In the genomic region with DNA sequence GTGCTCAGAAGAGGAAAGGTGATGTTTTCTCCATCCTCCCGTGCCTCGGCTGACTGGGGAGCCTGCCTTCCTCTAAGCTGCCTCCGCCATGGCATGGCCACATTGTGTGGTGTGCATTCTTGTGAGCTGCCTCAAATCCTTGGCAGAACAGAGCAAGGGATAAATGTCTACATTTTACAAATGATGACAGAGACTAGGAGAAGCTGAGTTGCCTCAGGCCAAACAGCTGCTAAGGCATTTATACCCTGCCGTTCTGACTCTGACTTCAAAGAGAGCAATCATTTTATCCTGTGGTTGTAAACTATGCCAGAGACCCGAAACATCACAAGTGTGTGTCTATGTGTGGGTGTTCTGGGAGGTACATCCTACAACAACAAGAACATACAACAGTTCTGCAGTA, we compare ENCODE assay signal across 16 mouse cellular contexts. TPM values are rescaled to one million over a fixed set of nuclear protein-coding genes. Genes with fewer than 3 reads are reported as not detected.
A peak's percentile ranks its signal among the peaks of the same experiment; 100 is the strongest.
DNase-seq lines count a peak whose midpoint lies in the region; ATAC-seq and TF ChIP-seq lines count a peak whose summit lies in the region.
"Had no signal": no experiment of that assay in that cellular context is flagged by ENCODE, and none has a peak within 500 bp of the region (broad histone marks: within the 10 kb centered on the region; RNA-seq: fewer than 3 reads in every experiment).

No protein-coding gene starts in this region.

- H3K9me3 ChIP-seq in kidney, embryonic 15.5 days (replicated peaks): no peaks in the 10 kb centered on the region
- H3K9me3 ChIP-seq in limb, embryonic 11.5 days (ENCODE audit: control insufficient read depth, low read length): no peaks in the 10 kb centered on the region
- H3K9me3 ChIP-seq: forebrain, embryonic 15.5 days; liver, embryonic 12.5 days; megakaryocyte, embryonic 14.5 days had no signal

- no peak for TF ChIP-seq CTCF in brain, embryonic 14.5 days (IDR thresholded peaks at IDR 0.05; ENCODE audit: borderline replicate concordance, extremely low read depth, insufficient read depth, insufficient read length)

- peak overlapping the region; percentile 56 for H3K27ac ChIP-seq in kidney, embryonic 15.5 days
- H3K27ac ChIP-seq in limb, embryonic 11.5 days (replicated peaks; ENCODE audit: low read depth, low read length): peak overlapping the region; percentile 72
- H3K27ac ChIP-seq: forebrain, embryonic 15.5 days; gastrocnemius, adult 2 months; liver, embryonic 12.5 days had no signal

- ATAC-seq in kidney, embryonic 15.5 days (replicated peaks; ENCODE audit: low FRiP score): no peak
- ATAC-seq in limb, embryonic 11.5 days (ENCODE audit: insufficient number of reproducible peaks, low FRiP score, low TSS enrichment, low read depth): no peak
- ATAC-seq: forebrain, embryonic 15.5 days; liver, embryonic 12.5 days; lung, postnatal 0 days had no signal

- no peak overlapping the region for H3K4me2 ChIP-seq in kidney, embryonic 15.5 days
- H3K4me2 ChIP-seq in limb, embryonic 11.5 days (ENCODE audit: low read depth, severe bottlenecking): no peak overlapping the region
- H3K4me2 ChIP-seq: forebrain, embryonic 15.5 days; liver, embryonic 12.5 days had no signal

- no peak overlapping the region for H3K9ac ChIP-seq in kidney, embryonic 15.5 days
- H3K9ac ChIP-seq in limb, embryonic 11.5 days (ENCODE audit: low read length): no peak overlapping the region
- H3K9ac ChIP-seq: forebrain, embryonic 15.5 days; liver, embryonic 12.5 days had no signal

- no peaks in the 10 kb centered on the region for H3K27me3 ChIP-seq in kidney, embryonic 15.5 days
- no peaks in the 10 kb centered on the region for H3K27me3 ChIP-seq in limb, embryonic 11.5 days (ENCODE audit: control insufficient read depth, insufficient read depth, low read length)
- H3K27me3 ChIP-seq: forebrain, embryonic 15.5 days; liver, embryonic 12.5 days; megakaryocyte, embryonic 14.5 days had no signal

- TF ChIP-seq POLR2A in brain, embryonic 14.5 days (IDR thresholded peaks at IDR 0.05; ENCODE audit: borderline replicate concordance, extremely low read depth, insufficient read depth, insufficient read length, poor library complexity, severe bottlenecking): no peak

- no peak overlapping the region for H3K4me3 ChIP-seq in kidney, embryonic 15.5 days (replicated peaks)
- no peak overlapping the region for H3K4me3 ChIP-seq in limb, embryonic 11.5 days (ENCODE audit: low read depth, low read length)
- H3K4me3 ChIP-seq: forebrain, embryonic 15.5 days; gastrocnemius, adult 2 months; liver, embryonic 12.5 days; megakaryocyte, embryonic 14.5 days had no signal

- no peaks in the 10 kb centered on the region; the same call in 1 of the 2 replicates for H3K36me3 ChIP-seq in kidney, embryonic 15.5 days
- H3K36me3 ChIP-seq in limb, embryonic 11.5 days (ENCODE audit: control insufficient read depth, insufficient read depth, low read length): no peaks in the 10 kb centered on the region
- H3K36me3 ChIP-seq: forebrain, embryonic 15.5 days; liver, embryonic 12.5 days had no signal

- DNase-seq in kidney, postnatal 36 days: no peak
- DNase-seq in Muller cell, postnatal 12 days (ENCODE audit: inconsistent ontology term): peak; percentile 85
- DNase-seq in brain, embryonic 14.5 days (ENCODE audit: low read depth): peak; percentile 49
- DNase-seq in limb, embryonic 11.5 days (ENCODE audit: low spot score): no peak
- no peak for DNase-seq in cerebellum, adult 9-10 months
- no peak for DNase-seq in cerebellum, adult 11-12 months
- DNase-seq: adrenal gland, postnatal 25 days; cerebellum, postnatal 14 days; gastrocnemius, adult 2 months; heart, adult 18-20 months had no signal

- 47% methylated on average over 5 of the region's 5 CpGs for WGBS in kidney, embryonic 15.5 days
- 31% methylated on average over 5 of the region's 5 CpGs for WGBS in limb, embryonic 11.5 days

- peaks cover 47% of the 10 kb centered on the region for H3K4me1 ChIP-seq in kidney, embryonic 15.5 days
- peaks cover 34% of the 10 kb centered on the region for H3K4me1 ChIP-seq in limb, embryonic 11.5 days (ENCODE audit: control insufficient read depth, insufficient read depth, low read length)

RNA-seq across cellular contexts. Expression of gene Cep41, which starts 26.0 kb away (rescaled TPM):
- polyA plus RNA-seq in kidney, embryonic 15.5 days (2015; fragmentation: Nextera tagmentation; extraction: Ambion mirVana): 23.5 and 24.9 TPM in 2 replicates
- 16.1 and 19.5 TPM in 2 replicates for polyA plus RNA-seq in brain, embryonic 14.5 days (2012; rRNA removed)
- polyA plus RNA-seq in limb, embryonic 11.5 days (2014; fragmentation: Nextera tagmentation; extraction: Ambion mirVana): 43.2 and 48.9 TPM in 2 replicates

RNA-seq across cellular contexts. Expression of gene Cpa1, which starts 28.6 kb away (rescaled TPM):
- polyA plus RNA-seq in kidney, embryonic 15.5 days (2015; fragmentation: Nextera tagmentation; extraction: Ambion mirVana): 1.8 and 3.0 TPM in 2 replicates
- 0.68 and 1.0 TPM in 2 replicates for polyA plus RNA-seq in brain, embryonic 14.5 days (2012; rRNA removed)
- polyA plus RNA-seq in limb, embryonic 11.5 days (2014; fragmentation: Nextera tagmentation; extraction: Ambion mirVana): 0.27 TPM in 1 of 2 replicates, not detected in the other

RNA-seq across cellular contexts. Expression of gene Mest, which starts 55.8 kb away (rescaled TPM):
- polyA plus RNA-seq in kidney, embryonic 15.5 days (2015; fragmentation: Nextera tagmentation; extraction: Ambion mirVana): 2,036 and 2,131 TPM in 2 replicates
- 533 and 604 TPM in 2 replicates for polyA plus RNA-seq in brain, embryonic 14.5 days (2012; rRNA removed)
- 2,834 and 2,987 TPM in 2 replicates for polyA plus RNA-seq in limb, embryonic 11.5 days (2014; fragmentation: Nextera tagmentation; extraction: Ambion mirVana)

RNA-seq across cellular contexts. Expression of gene Cpa5, which starts 56.8 kb away (rescaled TPM):
- 0.40 and 0.66 TPM in 2 replicates for polyA plus RNA-seq in kidney, embryonic 15.5 days (2015; fragmentation: Nextera tagmentation; extraction: Ambion mirVana)
- polyA plus RNA-seq in brain, embryonic 14.5 days (2012; rRNA removed): 0.04 and 0.14 TPM in 2 replicates
- 0.33 and 0.55 TPM in 2 replicates for polyA plus RNA-seq in limb, embryonic 11.5 days (2014; fragmentation: Nextera tagmentation; extraction: Ambion mirVana)
- polyA plus RNA-seq: liver, embryonic 12.5 days; lung, postnatal 0 days; thymus, postnatal 0 days had no signal

Comparison
In these comparisons a context has a peak if more than half of its experiments do, and no peak if none do; other contexts are left out.
1. DNase-seq: peak in Muller cell, postnatal 12 days (single experiment) and brain, embryonic 14.5 days (single experiment); none in kidney, postnatal 36 days (0 of 2), limb, embryonic 11.5 days (single experiment), cerebellum, adult 9-10 months (single experiment) and cerebellum, adult 11-12 months (single experiment).